Mouse (Mus musculus): ENCODE data around the gene Snx20. TPM values are rescaled to one million over a fixed set of nuclear protein-coding genes. Genes with fewer than 3 reads are reported as not detected.

Gene Snx20
- polyA plus RNA-seq (2021; fragmentation: Nextera tagmentation) = 0.27 and 1.4 TPM in 2 replicates
- long read RNA-seq, experiment 1, partial matches to known transcripts = 1 of 3 reads
- long read RNA-seq, experiment 1, other reads (novel, unspliced or antisense) = 0 of 3 reads
- long read RNA-seq, experiment 2 = 0 reads

DNA sequence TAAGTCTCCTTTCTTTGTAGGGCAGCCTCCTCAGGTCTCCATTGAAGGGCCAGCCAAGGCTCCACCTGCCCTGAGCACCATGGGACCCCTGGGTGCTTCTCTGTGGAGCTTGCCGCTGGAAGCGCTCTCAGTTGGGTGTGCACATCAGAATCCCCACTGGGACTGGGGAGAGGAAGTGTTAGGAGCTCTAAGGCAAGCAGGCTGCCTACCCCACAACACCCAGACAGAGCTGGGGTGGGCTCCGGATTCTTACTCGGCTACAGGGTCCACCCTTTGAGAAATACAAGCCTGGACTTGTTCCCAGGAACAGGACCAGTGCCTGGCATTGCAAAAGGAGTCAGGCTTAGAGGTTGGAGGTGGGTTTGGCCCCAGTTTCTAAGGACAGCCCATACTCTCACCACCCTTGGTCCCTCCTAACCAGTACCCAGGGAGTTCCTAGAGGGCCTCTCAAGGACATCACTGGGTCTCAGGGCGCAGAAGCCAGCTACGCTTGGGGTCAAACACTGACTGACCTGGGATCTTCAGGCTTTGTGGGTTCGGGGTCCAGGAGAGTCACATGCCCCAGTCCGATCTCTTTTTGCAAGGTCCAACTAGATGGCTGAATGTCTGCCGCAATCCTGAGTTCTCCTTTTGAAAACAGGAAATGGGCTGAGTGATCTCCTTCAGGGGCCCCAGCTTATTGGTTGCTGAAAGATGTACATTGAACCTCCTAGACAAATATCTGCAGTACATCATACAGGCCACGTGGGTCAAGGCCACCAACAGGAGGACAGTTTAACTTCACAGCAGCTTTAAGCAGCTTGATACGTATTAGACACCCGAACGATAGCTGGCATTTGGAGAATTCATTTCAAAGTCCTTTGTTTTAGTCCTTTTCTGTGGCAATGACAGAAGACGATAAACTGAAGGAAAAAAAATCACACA lies at the start of gene Snx20:
Snx20 (minus strand) TSS at position 655 of the 924 bp plus-strand sequence.

DNA sequence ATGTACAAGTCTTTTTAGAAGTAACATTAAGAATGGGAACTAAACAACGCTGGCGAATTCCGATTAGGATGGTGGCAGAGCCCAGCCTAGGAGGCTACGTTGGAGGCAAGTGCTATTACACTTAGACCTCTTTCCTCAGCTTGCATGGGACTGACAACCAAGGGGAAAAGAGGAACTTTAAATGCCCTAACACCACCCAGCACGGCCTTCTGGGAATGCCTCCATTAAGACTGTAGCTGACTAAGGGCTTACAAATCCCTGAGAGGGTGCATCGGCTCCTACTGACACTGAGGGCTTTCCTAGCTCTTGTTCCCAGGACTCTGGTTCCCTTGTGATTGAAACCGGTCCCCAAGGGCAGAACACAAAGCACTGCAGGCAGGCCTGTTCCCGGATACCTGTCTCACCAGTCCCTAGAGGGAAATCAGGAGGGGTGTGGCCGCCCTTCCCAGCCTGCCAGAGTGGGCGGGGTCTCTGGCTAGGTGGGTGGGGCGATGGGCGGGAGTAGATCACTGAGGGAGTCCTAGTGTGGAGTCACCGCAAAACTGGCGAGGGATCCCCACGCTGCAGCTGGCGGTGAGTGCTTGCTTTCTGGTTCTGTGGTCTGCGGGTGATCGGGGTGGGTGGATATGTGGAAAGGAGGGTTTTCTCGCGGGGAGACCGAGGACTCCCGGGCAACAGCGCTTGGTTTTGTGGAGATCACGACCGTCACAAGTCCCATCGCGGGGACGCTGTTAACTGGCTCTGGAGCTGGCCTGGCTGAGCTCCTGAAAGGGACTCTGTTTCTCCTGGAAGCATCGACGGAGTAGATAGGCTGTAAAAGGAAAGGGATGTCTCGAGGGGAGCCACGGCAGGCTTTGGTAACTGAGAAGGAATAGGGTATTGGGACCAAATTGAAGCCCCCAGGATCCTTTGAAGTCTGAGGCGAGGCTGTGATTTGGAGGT lies 11.2 kb upstream of the Snx20 start, which contains the start of gene Nod2:
Nod2 (plus strand) TSS at position 479 of the 942 bp plus-strand sequence.

Other genes starting within 250 kb of the Snx20 start
- gene Nkd1, start 114.8 kb downstream of the Snx20 start, polyA plus RNA-seq (2021; fragmentation: Nextera tagmentation) = 9.1 and 12.8 TPM in 2 replicates
- gene Nod2, start 11.2 kb upstream of the Snx20 start, polyA plus RNA-seq (2021; fragmentation: Nextera tagmentation) = 0.03 and 0.12 TPM in 2 replicates
- 21.9 and 23.4 TPM in 2 replicates for gene Cyld, start 60.9 kb upstream of the Snx20 start, polyA plus RNA-seq (2021; fragmentation: Nextera tagmentation)

Measured in left cerebral cortex, adult 6 months (tissue).